Mouse (Mus musculus) A20 (cell line): ENCODE results near the gene Ptgfrn.

Experiments used
- DNase-seq: peaks from one replicate; pipeline ENCODE4 v3.0.0-alpha.2; 2011; ENCODE audit warnings: low read depth, low spot score

Ptgfrn gene

GRCm38 (mm10) chr3:101116431-101117385 lies 6.6 kb upstream of the Ptgfrn start:
- no peak for DNase-seq

GRCm38 (mm10) chr3:101112518-101112894 lies 2.4 kb upstream of the Ptgfrn start:
- no peak for DNase-seq

DNA sequence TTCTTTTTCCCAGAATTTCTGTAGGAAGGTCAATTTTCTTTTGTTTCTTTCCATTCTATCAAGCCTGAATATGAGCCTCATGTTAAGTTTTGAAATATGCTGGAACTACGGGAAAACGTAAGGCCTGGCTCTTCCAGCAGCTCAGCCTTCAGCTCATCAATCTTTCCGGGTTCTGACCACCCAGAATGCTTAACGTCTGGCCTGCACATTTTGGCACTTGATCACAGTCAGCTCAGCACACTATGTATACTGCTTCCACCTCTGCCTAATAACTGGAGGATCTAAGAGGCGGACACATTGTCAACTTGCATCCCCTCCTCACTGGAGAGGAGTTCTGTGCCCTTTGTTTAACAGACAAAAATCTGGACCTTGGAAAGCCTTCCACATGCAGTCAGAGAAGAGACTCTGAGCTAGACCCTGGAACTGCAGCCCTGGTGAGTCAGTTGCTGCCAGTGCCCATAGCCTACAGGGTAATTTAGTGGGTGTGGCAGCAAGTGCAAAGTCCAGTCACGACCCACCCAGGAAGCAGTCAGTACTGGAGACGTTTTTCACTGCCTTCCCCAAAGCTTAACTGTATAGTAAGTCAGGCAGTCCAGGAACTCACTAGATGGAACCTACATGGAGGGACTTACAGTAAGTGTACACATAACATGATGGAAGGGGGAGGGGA lies 1.9 kb upstream of the Ptgfrn start:
- DNase-seq, result no peak

DNA sequence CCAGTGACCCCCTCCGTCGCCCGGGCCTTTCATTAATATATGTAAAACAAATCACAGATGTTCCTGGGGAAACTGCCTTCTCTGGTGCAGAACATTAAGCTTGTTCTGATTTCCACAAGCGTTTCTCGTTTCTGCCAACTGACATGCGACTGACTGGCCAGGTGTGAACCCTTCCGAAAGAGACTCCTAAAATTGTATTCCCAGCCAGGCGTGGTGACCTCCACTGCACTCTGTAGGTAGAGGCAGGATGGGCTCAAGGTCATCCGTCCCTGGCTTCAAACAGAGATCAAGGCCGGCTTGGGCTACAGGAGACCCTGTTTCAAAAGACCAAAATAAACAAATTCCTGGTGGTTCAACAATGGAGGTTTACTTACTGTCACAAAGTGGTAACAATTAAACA lies 1.2 kb upstream of the Ptgfrn start:
- DNase-seq, result no peak

- DNase-seq, result no peak
Observed at GRCm38 (mm10) chr3:101110838-101111103, 693 bp upstream of the Ptgfrn start.

DNA sequence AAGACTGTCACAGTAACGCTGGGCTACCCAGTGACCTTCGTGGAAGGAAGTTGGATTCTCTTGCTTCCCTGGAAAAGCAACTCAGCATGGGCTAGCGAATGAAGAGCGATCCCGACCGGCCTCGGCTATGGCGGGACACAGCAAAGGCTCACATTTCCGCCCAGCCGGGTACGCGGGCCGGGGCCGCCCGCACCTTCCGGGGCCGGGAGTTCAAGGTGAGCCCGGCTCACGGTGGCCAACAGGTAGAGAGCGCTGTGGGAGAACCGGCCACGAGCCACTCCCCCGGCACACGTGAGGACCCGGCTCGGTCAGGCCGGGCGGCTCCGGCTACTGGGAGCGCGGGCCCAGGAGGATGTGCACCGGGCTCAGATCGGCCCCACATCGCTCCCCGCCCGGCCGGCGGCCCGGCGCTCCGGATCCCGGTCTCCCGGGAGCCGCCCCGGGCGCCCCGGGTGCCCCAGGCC lies 488 bp downstream of the Ptgfrn start:
- no peak for DNase-seq

- no peak for DNase-seq
Observed at GRCm38 (mm10) chr3:101108848-101109247, 1.2 kb downstream of the Ptgfrn start.

GRCm38 (mm10) chr3:101108282-101108681 lies 1.8 kb downstream of the Ptgfrn start:
- DNase-seq, result no peak

DNA sequence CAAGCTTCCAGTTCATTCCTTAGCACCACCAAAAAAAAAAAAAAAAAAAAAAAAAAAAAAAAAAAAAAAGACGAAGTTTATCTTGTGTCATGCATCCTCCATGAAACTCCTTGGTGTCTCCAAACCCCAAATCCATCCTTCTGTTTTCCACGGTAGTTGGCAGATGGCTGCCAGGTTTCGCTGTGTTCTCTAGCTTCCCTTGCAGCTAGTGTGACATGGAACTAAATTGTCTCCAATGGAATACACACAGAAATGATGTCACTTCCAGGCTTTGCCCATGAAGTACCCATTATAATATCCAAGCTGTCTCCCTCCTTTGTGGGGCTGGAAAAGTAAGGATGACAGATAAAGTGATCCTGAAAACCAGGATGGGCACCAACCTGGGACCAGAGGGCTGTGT lies 3.8 kb downstream of the Ptgfrn start:
- DNase-seq, result no peak

DNA sequence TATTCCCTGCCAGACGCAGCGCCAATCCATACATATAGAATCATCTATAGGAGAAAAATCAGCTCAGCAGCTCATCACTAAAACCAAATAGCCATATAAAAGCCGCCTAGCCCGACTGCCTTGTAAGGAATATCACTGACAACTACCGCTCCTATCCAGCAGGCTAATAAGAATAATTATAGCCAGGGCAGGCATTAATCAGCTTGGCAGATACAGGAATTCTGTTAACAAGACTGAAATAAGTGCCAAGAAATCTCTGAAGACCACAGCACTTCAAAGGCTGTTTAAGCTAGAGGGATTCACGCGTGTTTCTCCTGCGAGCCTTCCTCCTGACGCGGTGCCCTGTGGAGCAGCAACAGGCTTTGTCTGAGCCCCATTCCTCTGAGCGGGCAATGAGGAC lies 4.6 kb downstream of the Ptgfrn start:
- DNase-seq, result no peak

GRCm38 (mm10) chr3:101104883-101105282 lies 5.2 kb downstream of the Ptgfrn start:
- no peak for DNase-seq

DNA sequence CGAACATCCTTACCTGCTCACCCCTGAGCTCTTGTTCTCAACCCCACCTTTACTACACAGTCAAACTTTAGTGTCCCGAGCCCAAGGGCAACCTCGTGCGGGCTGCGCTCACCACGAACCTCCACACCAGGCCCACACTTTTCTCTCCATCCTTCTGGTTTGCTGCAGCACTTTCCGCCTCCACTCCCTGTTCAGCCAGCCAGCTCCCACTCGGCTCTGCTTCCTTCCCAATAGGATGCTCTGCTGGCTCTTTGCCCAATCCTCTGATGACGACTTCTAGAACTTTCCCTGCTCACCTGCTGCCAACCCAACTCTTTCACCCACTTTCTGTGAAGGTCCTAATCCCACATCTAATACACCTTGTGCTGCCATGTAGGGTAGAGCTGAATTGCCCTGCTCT lies 6.3 kb downstream of the Ptgfrn start:
- DNase-seq, result no peak

DNA sequence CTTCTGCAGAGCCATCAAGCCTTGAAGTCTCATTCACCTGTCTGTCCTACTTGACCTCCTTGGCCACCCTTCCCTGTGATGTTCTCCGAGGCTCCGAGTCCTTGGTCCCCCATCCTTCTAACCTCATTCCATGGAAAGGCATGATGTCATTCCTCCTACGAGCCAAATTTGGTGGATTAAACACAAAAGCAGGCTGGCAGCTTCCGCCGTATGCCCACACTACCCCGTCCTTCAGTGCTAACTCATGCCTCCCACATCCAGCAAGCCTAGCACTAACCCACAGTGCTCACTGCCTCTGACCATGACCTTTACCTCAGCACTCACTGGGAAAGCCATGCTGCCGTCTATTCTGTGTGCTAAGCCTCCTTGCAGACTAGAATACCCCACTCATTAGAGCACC lies 8.0 kb downstream of the Ptgfrn start:
- DNase-seq, result no peak

DNA sequence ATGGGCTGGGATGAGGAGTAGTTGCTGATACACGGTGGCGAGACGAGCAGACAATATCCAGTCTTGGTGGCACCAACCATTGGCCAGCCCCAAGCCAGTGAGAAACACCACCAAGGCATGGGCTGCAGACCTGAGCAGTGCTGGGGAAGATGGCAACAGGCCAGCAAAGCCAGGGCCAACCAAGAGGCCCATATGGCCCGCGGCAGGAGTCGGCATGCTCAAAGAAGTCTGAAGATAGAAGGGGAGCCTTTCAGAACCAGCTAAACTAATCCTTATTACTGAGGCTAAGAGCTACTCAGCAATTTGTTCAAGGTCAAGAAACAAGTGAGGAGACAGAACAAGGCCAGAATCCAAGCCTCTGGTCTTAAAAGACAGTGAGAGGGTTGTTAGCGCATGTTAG lies 8.9 kb downstream of the Ptgfrn start:
- no peak for DNase-seq

GRCm38 (mm10) chr3:101099701-101100357 lies 10.2 kb downstream of the Ptgfrn start:
- DNase-seq, result no peak

DNA sequence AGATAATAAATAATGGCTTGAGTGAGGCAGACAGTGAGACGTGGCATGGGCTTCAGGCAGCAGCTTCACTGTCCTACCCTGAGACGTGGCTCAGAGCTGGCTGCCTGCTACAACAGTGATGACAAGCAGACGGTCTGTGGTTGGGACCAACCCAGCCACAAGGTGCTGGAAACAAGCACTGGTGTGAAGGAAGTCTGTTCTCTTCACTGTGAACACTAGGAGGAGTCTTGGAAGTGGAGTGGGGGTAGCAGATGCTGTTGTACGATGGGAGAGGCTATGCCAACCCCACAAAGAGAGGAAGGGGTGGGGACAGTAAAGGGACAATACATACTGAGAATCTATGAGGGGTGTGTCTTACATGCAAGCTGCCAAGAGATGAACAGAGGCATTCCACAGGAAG lies 12.0 kb downstream of the Ptgfrn start:
- DNase-seq, result no peak

DNA sequence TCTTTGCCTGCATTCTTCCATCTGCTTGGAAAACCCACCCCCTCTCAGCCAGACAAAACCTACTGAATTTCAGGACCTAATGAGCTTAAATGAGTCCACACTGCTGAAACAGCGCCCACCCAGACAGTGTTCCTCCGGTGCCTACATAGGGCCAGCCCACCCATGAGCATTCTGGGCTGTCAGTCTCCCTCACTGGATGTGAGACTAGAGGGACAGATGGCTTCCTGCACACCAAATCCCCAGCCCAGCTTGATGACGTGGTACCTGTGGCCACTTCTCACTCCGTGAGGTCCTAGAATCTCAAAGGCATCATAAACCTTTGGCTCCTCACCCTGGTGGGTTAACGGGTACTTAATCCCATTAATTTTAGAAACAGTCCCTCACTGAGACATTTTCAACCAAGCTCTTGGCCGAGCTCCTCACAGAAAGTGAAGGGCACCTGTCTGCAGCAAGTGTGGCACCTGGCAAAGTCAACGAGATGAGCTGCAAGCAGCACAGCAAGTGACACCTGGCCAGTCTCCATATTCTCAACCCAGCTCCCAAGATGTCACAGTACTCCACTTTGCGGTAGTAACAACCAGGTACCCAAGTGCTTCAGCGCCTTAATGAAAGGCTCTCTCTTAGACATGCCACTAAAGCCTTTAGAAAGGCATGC lies 12.8 kb downstream of the Ptgfrn start:
- no peak for DNase-seq

DNA sequence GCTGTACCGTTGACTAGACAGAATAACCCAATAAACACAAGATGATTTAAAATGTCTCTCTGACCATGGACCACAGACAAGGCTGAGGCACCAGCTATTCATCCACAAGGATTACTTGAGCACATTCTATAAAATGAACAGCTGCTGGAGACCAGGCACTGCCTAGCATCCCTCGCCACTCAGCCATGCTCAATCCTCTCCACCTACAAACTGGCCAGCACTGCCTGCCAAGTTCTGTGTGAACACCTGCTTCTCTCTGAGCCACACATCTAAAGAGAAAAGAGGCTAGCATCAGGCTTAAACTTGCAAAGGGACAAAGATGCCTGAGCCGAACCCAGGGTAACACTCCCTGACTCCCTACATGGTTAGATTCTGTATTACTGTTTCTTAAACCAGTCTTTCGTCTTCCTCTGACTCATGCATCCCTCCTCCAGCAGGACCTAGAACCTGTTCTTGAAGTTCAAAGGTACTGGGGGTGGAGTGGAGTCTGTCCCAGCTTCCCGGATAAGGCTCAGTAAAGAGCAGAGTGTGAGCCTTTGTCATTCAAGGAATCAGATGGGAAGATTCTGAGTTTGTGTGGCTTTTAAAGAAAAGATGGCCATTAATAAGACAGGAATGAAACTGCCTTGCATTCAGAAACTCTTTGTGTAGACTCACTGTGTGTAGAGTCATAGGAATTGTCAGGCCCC lies 14.2 kb downstream of the Ptgfrn start:
- DNase-seq, result no peak

- DNase-seq, result no peak
Observed at GRCm38 (mm10) chr3:101092202-101092601, 17.9 kb downstream of the Ptgfrn start.

GRCm38 (mm10) chr3:101086584-101087445 lies 23.3 kb downstream of the Ptgfrn start:
- DNase-seq, result no peak

DNA sequence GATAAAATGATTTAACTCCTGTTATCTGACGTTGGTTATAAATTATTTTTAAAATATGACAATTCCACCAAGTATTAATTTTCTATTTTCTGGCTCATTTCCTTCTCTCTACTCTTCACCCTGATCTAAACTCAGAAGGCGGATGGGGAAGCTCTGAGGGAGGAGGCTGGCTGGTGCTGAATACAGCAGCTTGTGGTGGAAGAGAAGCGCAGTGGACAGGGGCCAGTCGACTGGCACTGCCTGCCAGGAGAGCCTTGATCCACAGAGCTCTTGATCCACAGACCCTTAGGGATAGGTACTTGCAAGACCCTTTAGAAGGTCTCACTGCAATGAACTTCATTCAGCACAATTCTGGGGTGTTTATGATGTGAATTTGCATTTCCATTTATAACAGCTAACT lies 29.2 kb downstream of the Ptgfrn start:
- DNase-seq, result no peak
